Mouse (Mus musculus) CH12.LX (cell line): ENCODE measurements around the gene Gm20388. TPM values are rescaled to one million over a fixed set of nuclear protein-coding genes. Genes with fewer than 3 reads are reported as not detected.

ENCODE experiments used
- DNase-seq: peaks from one replicate; pipeline ENCODE4 v3.0.0-alpha.2; 2013; ENCODE audit errors: extremely low read depth
- H3K27ac ChIP-seq: 2 replicates; pipeline ENCODE4 v1.5.1; 2012; ENCODE audit warnings: low read depth, mild to moderate bottlenecking, control low read depth, moderate library complexity; ENCODE audit not compliant: insufficient read depth
- H3K27me3 ChIP-seq: replicated peaks from 2 replicates; pipeline ENCODE3; 2012; ENCODE audit warnings: inconsistent platforms
- H3K36me3 ChIP-seq, 2 experiments: replicated peaks in 1 of 2; 2 replicates each; pipeline versions ENCODE3 to v1.6.1; 2012; ENCODE audit warnings: inconsistent platforms in 1 of 2, low read length in 1 of 2, mild to moderate bottlenecking in 1 of 2, mixed read lengths in 1 of 2, moderate library complexity in 1 of 2; ENCODE audit not compliant: control insufficient read depth in 1 of 2, insufficient read depth in 1 of 2
- H3K4me1 ChIP-seq, 2 experiments: 2 replicates each; pipeline ENCODE4 v1.6.1; 2012; ENCODE audit warnings: inconsistent platforms in 1 of 2, moderate library complexity in 1 of 2; ENCODE audit not compliant: insufficient read depth in 2 of 2, control insufficient read depth in 1 of 2
- H3K4me2 ChIP-seq: 2 replicates; pipeline ENCODE4 v1.6.1; 2012; ENCODE audit warnings: low read depth, mild to moderate bottlenecking, control low read depth; ENCODE audit not compliant: poor library complexity, insufficient read depth, severe bottlenecking
- H3K4me3 ChIP-seq, 3 experiments: fragments of 150-350 bp in 1 of 3; sonication (generic) in 1 of 3; replicated peaks in 1 of 3; 2 replicates each; pipeline versions ENCODE3 to v1.5.1; 2011 to 2012; ENCODE audit warnings: low read depth in 2 of 3, low read length in 2 of 3, mild to moderate bottlenecking in 2 of 3, moderate library complexity in 2 of 3, control low read depth in 1 of 3, improper control_type of control experiment in 1 of 3, inconsistent platforms in 1 of 3, mixed read lengths in 1 of 3; ENCODE audit not compliant: poor library complexity in 1 of 3
- H3K79me2 ChIP-seq: replicated peaks from 2 replicates; pipeline ENCODE4 v1.6.1; 2012; ENCODE audit warnings: mild to moderate bottlenecking, moderate library complexity; ENCODE audit not compliant: control insufficient read depth, poor library complexity, insufficient read depth, severe bottlenecking; ENCODE audit errors: extremely low read depth
- H3K9ac ChIP-seq: 2 replicates; pipeline ENCODE4 v1.6.1; 2012; ENCODE audit warnings: low read depth, mild to moderate bottlenecking, control low read depth, moderate library complexity; ENCODE audit not compliant: insufficient read depth
- H3K9me3 ChIP-seq: replicated peaks from 2 replicates; pipeline ENCODE3; 2012; ENCODE audit warnings: low read length, inconsistent platforms, mixed read lengths
- BHLHE40 ChIP-seq: IDR thresholded peaks from 2 replicates; pipeline ENCODE4 v1.6.1; 2011; ENCODE audit warnings: mild to moderate bottlenecking, low read depth, low read length, improper control_type of control experiment
- CHD1 ChIP-seq: IDR thresholded peaks from 2 replicates; pipeline ENCODE4 v1.6.1; 2012; ENCODE audit warnings: low read depth, low read length, improper control_type of control experiment, inconsistent platforms
- CHD2 ChIP-seq: IDR thresholded peaks from 2 replicates; pipeline ENCODE4 v1.6.1; 2011; ENCODE audit warnings: low read length, improper control_type of control experiment
- CTCF ChIP-seq, 2 experiments: IDR thresholded peaks in 1 of 2; conservative IDR thresholded peaks in 1 of 2; 2 replicates each; pipeline ENCODE4 v1.5.1; 2011 to 2012; ENCODE audit warnings: low read depth in 2 of 2, low read length in 2 of 2, improper control_type of control experiment in 1 of 2, inconsistent platforms in 1 of 2, mild to moderate bottlenecking in 1 of 2, moderate library complexity in 1 of 2
- E2F4 ChIP-seq: IDR thresholded peaks from 2 replicates; pipeline ENCODE4 v1.6.1; 2011; ENCODE audit warnings: low read depth, low read length, improper control_type of control experiment; ENCODE audit not compliant: insufficient replicate concordance
- ELF1 ChIP-seq: IDR thresholded peaks from 2 replicates; pipeline ENCODE4 v1.6.1; 2014; ENCODE audit warnings: low read depth, mild to moderate bottlenecking, inconsistent platforms, low read length, improper control_type of control experiment
- EP300 ChIP-seq: IDR thresholded peaks from 2 replicates; pipeline ENCODE4 v1.6.1; 2011; ENCODE audit warnings: low read length, improper control_type of control experiment
- ETS1 ChIP-seq: conservative IDR thresholded peaks from 2 replicates; pipeline ENCODE4 v1.6.1; 2012; ENCODE audit warnings: low read depth, mild to moderate bottlenecking, inconsistent platforms, low read length, improper control_type of control experiment, moderate library complexity
- GABPA ChIP-seq: IDR thresholded peaks from 2 replicates; pipeline ENCODE4 v1.6.1; 2012; ENCODE audit warnings: low read depth, low read length, improper control_type of control experiment, inconsistent platforms; ENCODE audit not compliant: insufficient replicate concordance
- HCFC1 ChIP-seq: IDR thresholded peaks from 2 replicates; pipeline ENCODE4 v1.6.1; 2012; ENCODE audit warnings: low read depth, mild to moderate bottlenecking, inconsistent platforms, low read length, improper control_type of control experiment
- IRF4 ChIP-seq: IDR thresholded peaks from 2 replicates; pipeline ENCODE4 v1.6.1; 2014; ENCODE audit warnings: low read depth, mild to moderate bottlenecking, inconsistent platforms, low read length, improper control_type of control experiment
- JUN ChIP-seq: IDR thresholded peaks from 2 replicates; pipeline ENCODE4 v1.6.1; 2011; ENCODE audit warnings: low read depth, mild to moderate bottlenecking, low read length, improper control_type of control experiment, moderate library complexity; ENCODE audit not compliant: insufficient read depth
- JUND ChIP-seq: conservative IDR thresholded peaks from 2 replicates; pipeline ENCODE4 v1.6.1; 2011; ENCODE audit warnings: low read depth, low read length, improper control_type of control experiment
- KAT2A ChIP-seq: IDR thresholded peaks from 2 replicates; pipeline ENCODE4 v1.6.1; 2012; ENCODE audit warnings: low read length, improper control_type of control experiment, inconsistent platforms; ENCODE audit not compliant: insufficient replicate concordance
- MAFK ChIP-seq: IDR thresholded peaks from 2 replicates; pipeline ENCODE4 v1.6.1; 2011; ENCODE audit warnings: low read length, improper control_type of control experiment; ENCODE audit not compliant: insufficient replicate concordance
- MAX ChIP-seq: IDR thresholded peaks from 2 replicates; pipeline ENCODE4 v1.6.1; 2011; ENCODE audit warnings: low read length, improper control_type of control experiment
- MAZ ChIP-seq: IDR thresholded peaks from 2 replicates; pipeline ENCODE4 v1.6.1; 2012; ENCODE audit warnings: low read depth, mild to moderate bottlenecking, inconsistent platforms, low read length, improper control_type of control experiment, moderate library complexity
- MEF2A ChIP-seq: IDR thresholded peaks from 2 replicates; pipeline ENCODE4 v1.6.1; 2014; ENCODE audit warnings: low read depth, mild to moderate bottlenecking, inconsistent platforms, low read length, improper control_type of control experiment, borderline replicate concordance
- MXI1 ChIP-seq: IDR thresholded peaks from 2 replicates; pipeline ENCODE4 v1.6.1; 2011; ENCODE audit warnings: mild to moderate bottlenecking, low read depth, low read length, improper control_type of control experiment
- MYC ChIP-seq: IDR thresholded peaks from 2 replicates; pipeline ENCODE4 v1.6.1; 2011; ENCODE audit warnings: low read depth, mild to moderate bottlenecking, improper control_type of control experiment, low read length
- NELFE ChIP-seq: IDR thresholded peaks from 2 replicates; pipeline ENCODE4 v1.6.1; 2011; ENCODE audit warnings: low read depth, low read length, improper control_type of control experiment
- NRF1 ChIP-seq: IDR thresholded peaks from 2 replicates; pipeline ENCODE4 v1.6.1; 2014; ENCODE audit warnings: low read depth, mild to moderate bottlenecking, inconsistent platforms, low read length, improper control_type of control experiment, moderate library complexity
- PAX5 ChIP-seq: IDR thresholded peaks from 2 replicates; pipeline ENCODE4 v1.6.1; 2012; ENCODE audit warnings: low read length, inconsistent platforms, mixed read lengths
- POLR2A ChIP-seq: IDR thresholded peaks from 2 replicates; pipeline ENCODE4 v1.6.1; 2011; ENCODE audit warnings: low read depth, mild to moderate bottlenecking, improper control_type of control experiment, low read length
- POLR2AphosphoS2 ChIP-seq: IDR thresholded peaks from 2 replicates; pipeline ENCODE4 v1.6.1; 2011; ENCODE audit warnings: low read depth, low read length, improper control_type of control experiment
- RAD21 ChIP-seq: IDR thresholded peaks from 2 replicates; pipeline ENCODE4 v1.6.1; 2011; ENCODE audit warnings: low read depth, mild to moderate bottlenecking, low read length, improper control_type of control experiment, moderate library complexity
- RCOR1 ChIP-seq: conservative IDR thresholded peaks from 2 replicates; pipeline ENCODE4 v1.6.1; 2012; ENCODE audit warnings: low read depth, mild to moderate bottlenecking, inconsistent platforms, low read length, improper control_type of control experiment
- SIN3A ChIP-seq: IDR thresholded peaks from 2 replicates; pipeline ENCODE4 v1.6.1; 2012; ENCODE audit warnings: low read length, improper control_type of control experiment, inconsistent platforms
- SMC3 ChIP-seq: IDR thresholded peaks from 2 replicates; pipeline ENCODE4 v1.6.1; 2011; ENCODE audit warnings: low read depth, low read length, improper control_type of control experiment
- TBP ChIP-seq: conservative IDR thresholded peaks from 2 replicates; pipeline ENCODE4 v1.6.1; 2011; ENCODE audit warnings: low read depth, low read length, improper control_type of control experiment
- TCF12 ChIP-seq: IDR thresholded peaks from 2 replicates; pipeline ENCODE4 v1.6.1; 2014; ENCODE audit warnings: low read depth, mild to moderate bottlenecking, inconsistent platforms, low read length, improper control_type of control experiment
- UBTF ChIP-seq: IDR thresholded peaks from 2 replicates; pipeline ENCODE4 v1.6.1; 2012; ENCODE audit warnings: low read depth, mild to moderate bottlenecking, inconsistent platforms, low read length, improper control_type of control experiment, moderate library complexity
- USF1 ChIP-seq: IDR thresholded peaks from 2 replicates; pipeline ENCODE4 v1.6.1; 2014; ENCODE audit warnings: low read depth, mild to moderate bottlenecking, inconsistent platforms, low read length, improper control_type of control experiment
- USF2 ChIP-seq: conservative IDR thresholded peaks from 2 replicates; pipeline ENCODE4 v1.6.1; 2011; ENCODE audit warnings: low read depth, low read length, improper control_type of control experiment
- ZC3H11A ChIP-seq: IDR thresholded peaks from 2 replicates; pipeline ENCODE4 v1.6.1; 2012; ENCODE audit warnings: low read depth, mild to moderate bottlenecking, inconsistent platforms, low read length, improper control_type of control experiment
- ZKSCAN1 ChIP-seq: IDR thresholded peaks from 2 replicates; pipeline ENCODE4 v1.6.1; 2012; ENCODE audit warnings: low read depth, inconsistent platforms, low read length, improper control_type of control experiment, borderline replicate concordance
- ZMIZ1 ChIP-seq: IDR thresholded peaks from 2 replicates; pipeline ENCODE4 v1.6.1; 2012; ENCODE audit warnings: low read depth, mild to moderate bottlenecking, inconsistent platforms, low read length, improper control_type of control experiment
- ZNF384 ChIP-seq: IDR thresholded peaks from 2 replicates; pipeline ENCODE4 v1.6.1; 2012; ENCODE audit warnings: low read depth, low read length, improper control_type of control experiment, inconsistent platforms
- dilution Hi-C: fragments of 300-500 bp; cut with MboI; formaldehyde crosslinking; loops from 2 replicates; pipeline ENCODE4 v1.14.3; 2020; ENCODE audit warnings: low sequenced_read_pairs; ENCODE audit not compliant: extremely low pct_unique_long_range_greater_than_20kb, extremely low pct_ligation_motif_present
- in situ Hi-C: fragments of 300-500 bp; cut with MboI; formaldehyde crosslinking; loops from 3 replicates; pipeline ENCODE4 v1.14.3; 2019; ENCODE audit warnings: low sequenced_read_pairs, low pct_ligation_motif_present, low pct_unique_long_range_greater_than_20kb, mixed read lengths
- polyA plus RNA-seq: library from polyadenylated mRNA; unstranded; fragments of >175 nt; gene quantifications from 2 replicates; pipeline ENCODE4 v1.2.1, GENCODE M21; 2012; ENCODE audit warnings: low read depth; ENCODE audit not compliant: insufficient read length
- total RNA-seq, 2 experiments: library from RNA; depleted of rRNA; stranded (reverse); fragments of 300-350 nt in 1 of 2; fragments of >200 nt in 1 of 2; gene quantifications; 2 replicates each; pipeline ENCODE4 v1.2.3; 2012 to 2014

The Gm20388 gene
- total and polyA plus RNA-seq, 3 experiments = 14.8 to 26.3 (median 22.2) TPM

- TF ChIP-seq RAD21 = peak; percentile 78
- TF ChIP-seq MAZ = peak; percentile 77
- no peak for TF ChIP-seq NELFE
- peak; percentile 63 for TF ChIP-seq SMC3
- TF ChIP-seq ZKSCAN1 = no peak
- 0 out of 2 replicates have a peak, but pooled peaks have one; percentile 58 for TF ChIP-seq MYC
- no peak for TF ChIP-seq CHD2
- TF ChIP-seq ZNF384 = no peak
- no peak for TF ChIP-seq TBP
- no peak for TF ChIP-seq ZC3H11A
- TF ChIP-seq UBTF = no peak
- TF ChIP-seq EP300 = no peak
- TF ChIP-seq HCFC1 = no peak
- TF ChIP-seq GABPA = no peak
- 0 out of 2 replicates have a peak, but pooled peaks have one; percentile 22 for TF ChIP-seq TCF12
- no peak; the same call in 1 of the 2 replicates for TF ChIP-seq ETS1
- 0 out of 2 replicates have a peak, but pooled peaks have one; percentile 6 for TF ChIP-seq JUN
- TF ChIP-seq MXI1 = no peak
- no peak for TF ChIP-seq JUND
- no peak for TF ChIP-seq MAFK
- TF ChIP-seq NRF1 = no peak
- no peak for TF ChIP-seq IRF4
- TF ChIP-seq PAX5 = no peak
- no peak for TF ChIP-seq USF2
- no peak for TF ChIP-seq POLR2AphosphoS2
- TF ChIP-seq CTCF (conservative IDR thresholded peaks at IDR 0.05 in 1 of 2, IDR thresholded peaks at IDR 0.05 in 1 of 2; ENCODE audit: low read depth in 2 of 2, low read length in 2 of 2) = peak; percentile 28 to 78; a peak in 3 of 4 replicates
- no peak for TF ChIP-seq RCOR1
- no peak; the same call in 1 of the 2 replicates for TF ChIP-seq SIN3A
- no peak for TF ChIP-seq KAT2A
- TF ChIP-seq MAX = no peak
- TF ChIP-seq CHD1 = no peak
- TF ChIP-seq ELF1 = no peak
- no peak for TF ChIP-seq E2F4
- no peak for TF ChIP-seq USF1
- TF ChIP-seq BHLHE40 = peak; percentile 93
- 0 out of 2 replicates have a peak, but pooled peaks have one; percentile 30 for TF ChIP-seq ZMIZ1
- no peak for TF ChIP-seq POLR2A
- TF ChIP-seq MEF2A = 0 out of 2 replicates have a peak, but pooled peaks have one; percentile 49
- dilution Hi-C loops = no loop called here
- H3K4me2 ChIP-seq = no peak overlapping the region
- no peaks in the 10 kb centered on the region for H3K79me2 ChIP-seq
- H3K27me3 ChIP-seq = no peaks in the 10 kb centered on the region
- H3K9ac ChIP-seq = peak overlapping the region; percentile 77
- peak overlapping the region in 1 of 3 experiments; percentile 21 for H3K4me3 ChIP-seq
- in situ Hi-C loops = loop anchor here (10.0 kb wide), 1 partner anchor 218 kb away; no protein-coding TSS in a partner anchor
- peaks cover 30 to 66% of the 10 kb centered on the region in 2 experiments for H3K4me1 ChIP-seq
- H3K36me3 ChIP-seq = no peaks in the 10 kb centered on the region
- peak; percentile 70 for DNase-seq
- peak overlapping the region; percentile 97 for H3K27ac ChIP-seq
- peaks cover 3% of the 10 kb centered on the region for H3K9me3 ChIP-seq
Observed at GRCm38 (mm10) chr8:121932668-121933520, 2022.3 kb downstream of the Gm20388 start.
